Mouse (Mus musculus) hindbrain, embryonic 16.5 days (tissue): ENCODE measurements around the gene Gdap1l1. TPM values are rescaled to one million over a fixed set of nuclear protein-coding genes. Genes with fewer than 3 reads are reported as not detected.

Source experiments
- ATAC-seq: fragments of 200-750 bp; cut with Nextera tagmentation; 2 replicates; pipeline ENCODE4 v1.8.0; 2017; ENCODE audit warnings: moderate TSS enrichment, moderate library complexity
- H3K27ac ChIP-seq: fragments of 300-500 bp; sonication (generic); 2 replicates; pipeline ENCODE4 v1.5.1; 2014; ENCODE audit warnings: low read depth, mild to moderate bottlenecking, control low read depth, low read length, moderate library complexity
- H3K27me3 ChIP-seq: fragments of 300-500 bp; sonication (generic); replicated peaks from 2 replicates; pipeline ENCODE4 v1.6.1; 2014; ENCODE audit warnings: low read length; ENCODE audit not compliant: control insufficient read depth, insufficient read depth
- H3K36me3 ChIP-seq: fragments of 300-500 bp; sonication (generic); 2 replicates; pipeline ENCODE4 v1.6.1; 2014; ENCODE audit warnings: mild to moderate bottlenecking, low read length, moderate library complexity, mixed read lengths; ENCODE audit not compliant: control insufficient read depth, insufficient read depth
- H3K4me1 ChIP-seq: fragments of 300-500 bp; sonication (generic); 2 replicates; pipeline ENCODE4 v1.6.1; 2014; ENCODE audit warnings: low read depth, low read length; ENCODE audit not compliant: control insufficient read depth, insufficient read depth
- H3K4me2 ChIP-seq: fragments of 300-500 bp; sonication (generic); 2 replicates; pipeline ENCODE4 v1.6.1; 2014; ENCODE audit warnings: mild to moderate bottlenecking, low read length, control low read depth, moderate library complexity
- H3K4me3 ChIP-seq: fragments of 300-500 bp; sonication (generic); 2 replicates; pipeline ENCODE4 v1.5.1; 2014; ENCODE audit warnings: mild to moderate bottlenecking, low read length, control low read depth, moderate library complexity
- H3K9ac ChIP-seq: fragments of 300-500 bp; sonication (generic); 2 replicates; pipeline ENCODE4 v1.6.1; 2014; ENCODE audit warnings: low read depth, mild to moderate bottlenecking, control low read depth, low read length, moderate library complexity
- H3K9me3 ChIP-seq: fragments of 300-500 bp; sonication (generic); 2 replicates; pipeline ENCODE4 v1.6.1; 2014; ENCODE audit warnings: mild to moderate bottlenecking, low read length, moderate library complexity; ENCODE audit not compliant: control insufficient read depth
- WGBS: fragments of 180-500 bp; shearing (Covaris S2); extraction: QIAGEN DNeasy Blood & Tissue Kit; methylation state at CpG from one replicate; pipeline ENCODE4 v1.1.7; 2014; 5-methylcytosine and 5-hydroxymethylcytosine counted together
- polyA plus RNA-seq: library from polyadenylated mRNA; unstranded; fragments of >200 nt; fragmentation: Nextera tagmentation; extraction: Ambion mirVana; gene quantifications from 2 replicates; pipeline ENCODE4 v1.2.1, GENCODE M21; 2015

Gdap1l1 gene
- polyA plus RNA-seq, 1 experiment from 2014 or later: 147 TPM

DNA sequence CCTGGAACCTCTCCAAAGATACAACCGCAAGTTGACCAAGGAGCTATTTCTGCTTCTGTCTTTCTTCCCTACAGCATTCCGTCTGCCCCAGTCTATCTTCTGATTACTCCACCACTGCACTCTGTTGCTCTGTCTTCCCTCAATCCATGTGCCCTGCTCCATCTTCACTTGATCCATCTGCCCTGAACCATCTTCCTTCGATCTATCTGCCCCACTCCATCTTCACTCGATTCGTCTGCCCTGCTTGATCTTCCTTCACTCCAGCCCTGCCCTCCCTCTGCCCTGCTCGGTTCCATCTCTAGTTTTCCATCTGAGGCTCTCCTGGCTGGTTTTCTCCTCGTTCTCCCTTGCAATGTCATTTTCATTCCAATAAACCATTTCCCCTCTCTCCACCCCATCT lies 64.9 kb downstream of the Gdap1l1 start:
- no peak for ATAC-seq
- H3K9me3 ChIP-seq: no peaks in the 10 kb centered on the region
- H3K27me3 ChIP-seq: no peaks in the 10 kb centered on the region; the same call in 1 of the 2 replicates
- no peaks in the 10 kb centered on the region for H3K4me1 ChIP-seq
- no peak overlapping the region for H3K4me2 ChIP-seq
- H3K36me3 ChIP-seq: no peaks in the 10 kb centered on the region
- no peak overlapping the region for H3K27ac ChIP-seq
- WGBS: 76% methylated on average over 7 of the region's 7 CpGs
- H3K4me3 ChIP-seq: no peak overlapping the region
- H3K9ac ChIP-seq: no peak overlapping the region

Other genes starting within 250 kb of the Gdap1l1 start
- 23.0 and 33.7 TPM in 2 replicates for gene Tox2, start 235.4 kb upstream of the Gdap1l1 start, polyA plus RNA-seq
- gene Jph2, start 40.5 kb upstream of the Gdap1l1 start, polyA plus RNA-seq: 1.0 TPM in 2 replicates
- 70.6 and 72.2 TPM in 2 replicates for gene Oser1, start 13.8 kb upstream of the Gdap1l1 start, polyA plus RNA-seq
- 18.0 and 18.2 TPM in 2 replicates for gene Fitm2, start 34.2 kb downstream of the Gdap1l1 start, polyA plus RNA-seq
- gene R3hdml, start 53.8 kb downstream of the Gdap1l1 start, polyA plus RNA-seq: 0.34 and 1.0 TPM in 2 replicates
- gene Hnf4a, start 68.3 kb downstream of the Gdap1l1 start, polyA plus RNA-seq: 0.05 TPM in 1 of 2 replicates, not detected in the other
- gene Ttpal, start 163.8 kb downstream of the Gdap1l1 start, polyA plus RNA-seq: 37.6 and 43.2 TPM in 2 replicates
- 38.6 and 41.2 TPM in 2 replicates for gene Serinc3, start 206.7 kb downstream of the Gdap1l1 start, polyA plus RNA-seq
- 126 and 127 TPM in 2 replicates for gene Pkig, start 219.9 kb downstream of the Gdap1l1 start, polyA plus RNA-seq